Mouse (Mus musculus) CD8-positive naive resting alpha-beta T cell, adult 2 months (primary cell): ENCODE results near the gene 1700012B09Rik.

Source experiments
- DNase-seq, 2 experiments: peaks; one replicate each; pipeline ENCODE4 v3.0.0; 2022; ENCODE audit warnings: low read depth in 2 of 2, low spot score in 2 of 2

1700012B09Rik gene

GRCm38 (mm10) chr9:14770803-14771471, at the start of gene 1700012B09Rik:
Gene 1700012B09Rik (minus strand): TSS chr9:14771030.
- DNase-seq, result no peak

GRCm38 (mm10) chr9:14810111-14810510, 39.3 kb upstream of the 1700012B09Rik start:
- no peak for DNase-seq

GRCm38 (mm10) chr9:14806786-14807185, 36.0 kb upstream of the 1700012B09Rik start:
- DNase-seq, result no peak

GRCm38 (mm10) chr9:14805714-14806113, 34.9 kb upstream of the 1700012B09Rik start:
- DNase-seq, result no peak

GRCm38 (mm10) chr9:14787356-14787755, 16.5 kb upstream of the 1700012B09Rik start:
- DNase-seq, result no peak

- DNase-seq, result peak; percentile 90 to 92
Measured at GRCm38 (mm10) chr9:14784039-14785002, 13.5 kb upstream of the 1700012B09Rik start, which contains the start of the genes Mre11a and Ankrd49. Gene Mre11a (plus strand): TSS chr9:14784654. Gene Ankrd49 (minus strand): TSS chr9:14784856.

GRCm38 (mm10) chr9:14778341-14778740, 7.5 kb upstream of the 1700012B09Rik start:
- no peak for DNase-seq

- no peak for DNase-seq
Measured at GRCm38 (mm10) chr9:14773813-14774212, 3.0 kb upstream of the 1700012B09Rik start.

GRCm38 (mm10) chr9:14772074-14772473, 1.2 kb upstream of the 1700012B09Rik start:
- no peak for DNase-seq

- DNase-seq, result no peak
Measured at GRCm38 (mm10) chr9:14769811-14770210, 1.0 kb downstream of the 1700012B09Rik start.

- peak in 1 of 2 experiments; percentile 36 for DNase-seq
Measured at GRCm38 (mm10) chr9:14764765-14765164, 6.1 kb downstream of the 1700012B09Rik start.

GRCm38 (mm10) chr9:14759261-14759660, 11.6 kb downstream of the 1700012B09Rik start:
- DNase-seq, result no peak

GRCm38 (mm10) chr9:14758590-14758989, 12.2 kb downstream of the 1700012B09Rik start:
- DNase-seq, result no peak

- no peak for DNase-seq
Measured at GRCm38 (mm10) chr9:14754469-14754868, 16.4 kb downstream of the 1700012B09Rik start.

- DNase-seq, result no peak
Measured at GRCm38 (mm10) chr9:14753947-14754346, 16.9 kb downstream of the 1700012B09Rik start.

- DNase-seq, result no peak
Measured at GRCm38 (mm10) chr9:14752001-14752522, 18.8 kb downstream of the 1700012B09Rik start, which contains the start of gene Fut4. Gene Fut4 (minus strand): TSS chr9:14752393.

- no peak for DNase-seq
Measured at GRCm38 (mm10) chr9:14751503-14752000, 19.3 kb downstream of the 1700012B09Rik start.

GRCm38 (mm10) chr9:14750901-14751502, 19.8 kb downstream of the 1700012B09Rik start:
- DNase-seq, result no peak

GRCm38 (mm10) chr9:14740151-14740924, 30.5 kb downstream of the 1700012B09Rik start, which contains the start of gene Piwil4:
Gene Piwil4 (minus strand): TSS chr9:14740733.
- DNase-seq, result no peak
